Mouse (Mus musculus) kidney, postnatal 36 days (tissue): ENCODE results near the gene A730049H05Rik.

Source experiments
- DNase-seq, 2 experiments: peaks; one replicate each; pipeline ENCODE4 v3.0.0; 2021 to 2022; ENCODE audit warnings: mixed read lengths in 2 of 2

Gene A730049H05Rik

GRCm38 (mm10) chr6:92829148-92829547 is 12.9 kb downstream of the A730049H05Rik start:
- DNase-seq = no peak

DNA sequence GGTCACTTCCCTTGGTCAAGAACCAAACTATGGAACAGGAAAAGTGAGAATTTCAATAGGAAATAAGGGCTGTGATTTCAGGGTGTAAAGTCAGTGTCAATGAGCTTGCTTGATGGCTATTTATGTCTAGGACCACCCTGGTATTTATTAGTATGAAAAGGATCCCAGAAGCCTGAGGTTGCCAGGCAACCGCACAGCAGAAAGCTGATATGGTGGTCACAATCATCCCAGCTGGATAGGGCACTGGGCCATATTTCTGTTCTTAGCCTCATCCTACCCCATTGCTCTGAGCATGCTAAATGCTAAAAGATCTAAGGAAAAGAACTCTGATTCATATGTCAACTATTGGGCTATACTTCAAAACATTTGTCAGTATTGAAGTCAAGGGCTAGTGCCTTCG is 14.8 kb downstream of the A730049H05Rik start:
- no peak for DNase-seq

DNA sequence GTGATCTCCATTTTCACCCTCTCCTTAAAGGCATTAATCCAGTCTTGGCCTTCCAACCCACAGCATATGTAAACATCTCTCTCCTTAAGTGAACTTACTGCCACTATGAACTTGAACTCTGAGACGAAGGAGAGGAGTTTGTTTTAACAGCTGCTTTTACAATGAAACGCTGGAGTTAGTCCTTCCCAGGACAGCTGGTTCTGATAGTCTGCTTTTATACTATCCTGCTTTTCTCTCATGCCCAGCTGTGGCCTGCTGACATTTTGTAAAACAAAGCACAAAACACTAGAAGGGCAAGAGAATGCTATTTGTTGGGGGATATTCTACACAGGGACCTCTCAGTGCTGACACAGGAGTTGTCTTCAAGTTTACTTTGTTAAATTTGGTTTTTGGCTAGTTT is 25.7 kb downstream of the A730049H05Rik start:
- no peak for DNase-seq

DNA sequence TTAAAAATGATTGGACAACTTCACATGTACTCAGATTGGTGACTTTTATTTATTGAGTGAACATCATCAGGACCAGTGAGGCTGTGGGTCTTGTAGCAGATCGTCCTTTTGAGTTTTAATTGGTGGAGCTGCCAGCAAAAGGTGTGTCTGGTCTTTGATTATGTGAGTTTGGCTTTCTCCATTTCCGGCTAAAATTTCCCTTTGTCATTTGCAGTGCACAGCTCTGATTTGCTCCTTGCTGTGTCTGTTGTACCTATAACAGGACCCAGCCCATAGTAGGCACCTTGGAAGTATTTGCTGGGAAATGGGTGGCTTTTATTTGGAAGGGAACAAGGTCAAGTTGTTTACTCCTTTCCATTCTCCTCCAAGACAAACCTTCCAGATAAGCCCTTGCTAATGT is 27.2 kb downstream of the A730049H05Rik start:
- DNase-seq = no peak

GRCm38 (mm10) chr6:92845898-92846297 is 29.6 kb downstream of the A730049H05Rik start:
- no peak for DNase-seq

GRCm38 (mm10) chr6:92846614-92847013 is 30.3 kb downstream of the A730049H05Rik start:
- no peak for DNase-seq

DNA sequence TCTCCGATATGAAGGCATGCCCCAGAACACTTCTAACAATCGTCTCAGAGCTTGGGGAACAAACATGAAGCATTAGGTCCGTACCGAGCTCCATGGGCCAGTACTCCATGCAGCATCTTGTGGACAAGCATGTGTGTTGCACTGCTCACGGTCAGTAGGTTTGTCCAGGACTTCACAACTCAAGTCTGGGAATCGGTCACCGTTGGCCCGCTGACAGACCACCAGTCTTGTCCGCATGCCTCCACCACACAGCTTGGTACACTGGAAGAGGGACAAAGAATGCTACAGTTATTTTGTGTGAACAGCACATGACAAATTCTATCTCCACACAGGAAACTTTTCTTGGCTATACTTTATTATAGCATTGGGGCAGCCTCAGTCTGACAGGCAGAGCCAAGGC is 32.9 kb downstream of the A730049H05Rik start:
- DNase-seq = no peak

DNA sequence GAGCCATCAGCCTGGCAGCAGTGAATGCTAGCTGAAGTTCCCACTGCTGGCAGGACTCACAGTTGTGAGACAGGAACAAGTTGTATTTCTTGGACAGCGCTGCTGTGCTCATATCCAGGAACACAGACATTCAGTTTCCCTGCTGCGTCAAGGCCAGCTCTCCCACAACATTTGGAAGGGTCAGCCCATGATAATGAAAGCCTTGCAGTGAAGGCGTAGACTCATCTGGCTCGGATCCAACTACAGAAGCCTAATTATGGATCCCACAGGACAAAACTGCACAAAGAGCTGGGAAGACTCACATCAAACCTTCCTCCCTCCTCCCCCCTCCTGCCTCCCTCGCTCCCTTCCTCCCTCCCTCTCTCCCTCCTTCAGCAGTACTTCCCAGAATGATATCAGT is 34.0 kb downstream of the A730049H05Rik start:
- peak; percentile 45 to 79 for DNase-seq

DNA sequence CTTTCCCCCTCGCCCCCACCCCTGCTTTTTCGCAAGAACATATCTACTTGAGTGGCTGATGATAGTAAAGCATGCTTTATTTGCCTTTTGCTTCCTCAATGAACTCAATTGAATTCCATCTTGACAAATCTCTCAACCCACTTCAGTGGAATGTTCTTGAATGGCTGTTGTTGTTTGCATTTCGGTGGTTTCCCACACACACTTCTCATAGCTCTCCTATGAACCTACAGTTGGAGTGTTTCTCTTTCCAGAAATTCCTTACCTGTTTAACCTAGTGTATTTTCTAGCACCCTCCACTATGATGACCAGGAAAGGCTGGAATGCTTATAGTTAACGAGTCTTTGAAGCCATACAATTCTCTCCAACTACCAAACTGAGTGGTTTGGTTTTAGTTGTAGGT is 38.6 kb downstream of the A730049H05Rik start:
- DNase-seq = no peak

DNA sequence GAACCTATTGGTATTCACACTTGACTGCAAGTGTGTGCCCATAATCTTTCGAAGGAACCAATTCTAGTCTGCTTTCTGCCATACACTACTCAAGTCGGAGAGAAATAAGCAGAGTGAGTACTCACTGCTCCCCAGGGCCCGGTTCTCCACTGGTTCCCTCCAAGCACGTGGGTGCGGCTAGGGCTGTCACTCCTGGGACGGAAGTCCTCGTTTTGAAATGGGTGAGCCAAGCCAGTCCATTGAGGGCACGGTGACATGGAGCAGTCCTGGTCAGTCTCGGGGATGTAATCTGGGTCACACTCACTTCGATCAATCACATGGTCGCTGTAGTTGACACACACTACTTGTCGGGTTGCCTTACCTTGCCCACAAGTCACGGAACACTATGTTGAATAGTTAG is 41.5 kb downstream of the A730049H05Rik start:
- DNase-seq = no peak

DNA sequence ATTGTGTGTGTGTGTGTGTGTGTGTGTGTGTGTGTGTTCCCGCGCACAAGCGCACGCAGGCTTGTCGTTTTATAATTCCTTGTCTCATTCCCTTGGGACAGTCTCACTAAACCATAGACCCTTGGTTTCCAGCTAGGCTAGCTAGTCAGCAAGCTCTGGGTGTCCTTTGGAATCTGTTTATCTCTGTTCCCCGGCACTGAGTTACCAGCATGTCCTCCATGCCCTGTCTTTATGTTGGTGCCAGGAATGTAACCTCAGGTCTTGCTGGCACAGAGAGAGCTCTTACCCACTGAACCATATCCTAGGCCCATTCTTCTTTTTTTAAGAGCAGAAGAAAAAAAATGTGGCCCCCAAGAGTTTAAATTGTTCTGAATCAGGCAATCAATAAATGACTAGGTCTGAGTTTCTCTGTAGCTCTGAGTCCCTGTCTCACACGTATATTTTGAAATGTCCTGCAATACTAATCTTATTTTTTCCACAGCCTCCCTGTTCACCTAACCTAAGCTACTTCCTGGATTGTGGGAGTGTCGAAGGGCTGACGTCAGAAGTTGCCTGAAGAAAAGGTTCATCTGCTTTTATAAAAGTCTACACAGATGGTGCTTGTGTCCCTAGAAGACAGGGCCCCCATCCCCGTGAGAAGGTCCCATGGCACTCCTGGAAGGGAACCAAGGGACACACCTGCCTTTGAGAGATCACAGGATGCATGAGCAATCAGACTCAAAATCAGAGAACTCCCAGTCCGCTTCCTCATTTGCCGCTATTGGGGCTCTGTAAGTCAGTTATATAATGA is 42.6 kb downstream of the A730049H05Rik start:
- peak; percentile 57 to 79 for DNase-seq

- DNase-seq = peak in 1 of 2 experiments; percentile 43
These were observed 44.1 kb downstream of the A730049H05Rik start for GRCm38 (mm10) chr6:92860285-92860912.

GRCm38 (mm10) chr6:92862599-92862998 is 46.3 kb downstream of the A730049H05Rik start:
- DNase-seq = no peak

DNA sequence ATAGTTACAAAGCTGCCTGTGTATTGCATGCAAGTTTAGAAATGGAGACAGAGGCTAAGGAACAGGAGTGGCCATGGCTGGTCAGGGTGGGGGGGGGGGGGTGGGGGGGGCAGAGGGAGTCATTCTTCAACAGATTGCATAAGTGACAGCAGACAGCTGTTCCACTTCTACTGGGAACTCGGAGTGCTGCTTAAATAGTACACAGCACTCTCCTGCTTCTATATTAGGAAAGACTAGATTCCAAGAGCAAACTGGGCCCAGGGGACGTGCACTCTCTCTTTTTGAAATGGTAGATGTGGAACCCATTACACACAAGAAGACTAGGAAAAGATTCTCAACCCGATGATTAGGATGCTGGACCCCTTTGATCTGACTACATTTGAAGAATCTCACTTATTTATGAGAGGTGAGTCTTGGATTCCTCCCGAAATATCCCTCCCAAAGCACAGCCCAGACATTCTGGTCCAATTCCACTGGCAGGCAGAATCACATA is 52.9 kb downstream of the A730049H05Rik start, which contains the start of gene Gm15737:
Gm15737 (plus strand) TSS at position 269 of the 493 bp plus-strand sequence.
- peak; percentile 40 to 66 for DNase-seq

GRCm38 (mm10) chr6:92869582-92870219 is 53.4 kb downstream of the A730049H05Rik start:
- DNase-seq = no peak

DNA sequence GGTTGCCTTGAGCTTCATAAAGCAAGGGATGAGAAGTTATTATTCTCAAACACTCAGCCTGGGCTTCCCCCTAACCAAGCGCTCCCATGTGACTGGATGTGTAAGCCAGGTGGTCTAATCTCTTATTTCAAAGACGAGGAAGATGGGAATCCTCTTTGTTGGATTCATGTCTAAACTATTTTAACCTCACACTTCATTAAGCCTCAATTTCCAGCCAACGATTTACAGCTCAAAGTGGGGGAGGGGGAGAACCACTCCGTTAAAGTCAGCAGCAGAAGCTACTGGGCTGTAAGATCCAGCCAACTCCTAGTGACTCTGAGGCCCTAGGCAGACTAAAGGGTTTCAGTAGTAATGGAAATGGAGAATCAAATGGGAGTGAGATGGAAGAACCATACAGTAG is 55.5 kb downstream of the A730049H05Rik start:
- DNase-seq = no peak

- DNase-seq = no peak
These were observed 56.5 kb downstream of the A730049H05Rik start for GRCm38 (mm10) chr6:92872766-92873165.

- DNase-seq = peak in 1 of 2 experiments; percentile 69
These were observed 58.6 kb downstream of the A730049H05Rik start for GRCm38 (mm10) chr6:92874854-92875253.

DNA sequence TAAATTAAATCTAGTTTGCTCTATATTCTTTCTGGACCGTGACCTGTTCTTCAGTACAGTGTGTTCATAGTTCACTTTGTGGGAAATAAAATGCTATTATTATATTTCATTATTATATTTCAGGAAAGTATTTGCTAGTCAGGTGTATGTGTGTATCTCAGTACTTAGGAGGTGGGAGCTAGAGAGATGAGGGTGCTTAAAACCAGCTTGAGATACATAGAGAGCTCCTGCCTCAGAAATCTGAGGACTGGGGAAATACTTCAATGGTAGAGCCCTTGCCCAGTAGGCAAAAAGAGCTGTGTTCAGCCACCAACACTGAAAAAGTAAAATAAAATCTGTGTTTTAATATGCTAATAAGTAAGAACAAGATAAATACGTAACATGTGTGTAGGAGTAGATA is 59.1 kb downstream of the A730049H05Rik start:
- DNase-seq = no peak

GRCm38 (mm10) chr6:92876121-92876520 is 59.8 kb downstream of the A730049H05Rik start:
- DNase-seq = no peak

DNA sequence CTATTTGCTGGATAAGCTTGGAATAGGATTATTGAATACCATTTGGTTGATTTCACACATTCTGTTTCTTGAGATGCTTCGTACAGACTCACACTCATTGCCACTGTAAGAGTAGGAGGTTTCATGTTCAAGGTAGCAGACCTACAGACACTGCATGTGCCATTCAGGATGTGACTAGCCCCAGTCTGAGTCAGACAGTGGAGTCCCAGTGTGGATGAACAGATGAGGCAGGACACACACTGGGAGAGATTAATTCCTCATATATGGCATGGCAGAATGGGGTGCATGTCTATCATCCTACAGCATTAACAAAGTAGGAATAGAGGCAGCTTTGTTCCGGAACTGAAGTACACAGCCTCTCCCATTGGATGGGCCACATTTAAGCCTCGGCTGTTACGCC is 61.0 kb downstream of the A730049H05Rik start:
- no peak for DNase-seq

GRCm38 (mm10) chr6:92878771-92879170 is 62.5 kb downstream of the A730049H05Rik start:
- no peak for DNase-seq

GRCm38 (mm10) chr6:92879700-92880265 is 63.5 kb downstream of the A730049H05Rik start:
- DNase-seq = no peak
